Mouse (Mus musculus): Measurements from ENCODE around the gene Rwdd3. TPM values are rescaled to one million over a fixed set of nuclear protein-coding genes. Genes with fewer than 3 reads are reported as not detected.

Gene Rwdd3
- polyA plus RNA-seq, 1 experiment from 2014 or later: 6.3 TPM

- Histone ChIP-seq H3K4me2 (replicated peaks) (no peak overlapping the region), H3K27me3 (replicated peaks) (no peaks in the 10 kb centered on the region), H3K27ac (no peak overlapping the region), H3K4me3 (no peak overlapping the region), H3K9me3 (no peaks in the 10 kb centered on the region), H3K4me1 (no peaks in the 10 kb centered on the region), H3K9ac (no peak overlapping the region), H3K36me3 (no peaks in the 10 kb centered on the region)
- no peak for ATAC-seq (ENCODE audit: low FRiP score, low read depth)
- 98% methylated on average over 1 of the region's 1 CpGs for WGBS
Measured at GRCm38 (mm10) chr3:121176011-121176410, 4.5 kb upstream of the Rwdd3 start.

- H3K27ac ChIP-seq: no peak overlapping the region
- H3K27me3 ChIP-seq (replicated peaks): no peaks in the 10 kb centered on the region
- no peak overlapping the region for H3K4me3 ChIP-seq
- peaks cover 4% of the 10 kb centered on the region; the same call in 1 of the 2 replicates for H3K4me1 ChIP-seq
- no peaks in the 10 kb centered on the region for H3K36me3 ChIP-seq
- WGBS: 85% methylated on average over 9 of the region's 9 CpGs
- ATAC-seq (ENCODE audit: low FRiP score, low read depth): no peak
- no peaks in the 10 kb centered on the region for H3K9me3 ChIP-seq
- no peak overlapping the region for H3K9ac ChIP-seq
- H3K4me2 ChIP-seq (replicated peaks): no peak overlapping the region
Measured at GRCm38 (mm10) chr3:121174248-121174945, 2.9 kb upstream of the Rwdd3 start.

- H3K4me3 ChIP-seq: no peak overlapping the region
- no peaks in the 10 kb centered on the region for H3K9me3 ChIP-seq
- no peak overlapping the region for H3K27ac ChIP-seq
- WGBS: 92% methylated on average over 2 of the region's 2 CpGs
- peaks cover 5% of the 10 kb centered on the region; the same call in 1 of the 2 replicates for H3K4me1 ChIP-seq
- no peak for ATAC-seq (ENCODE audit: low FRiP score, low read depth)
- no peaks in the 10 kb centered on the region for H3K36me3 ChIP-seq
- H3K9ac ChIP-seq: no peak overlapping the region
- H3K27me3 ChIP-seq (replicated peaks): no peaks in the 10 kb centered on the region
- no peak overlapping the region for H3K4me2 ChIP-seq (replicated peaks)
Measured at GRCm38 (mm10) chr3:121172718-121173117, 1.2 kb upstream of the Rwdd3 start.

GRCm38 (mm10) chr3:121171872-121172265, 374 bp upstream of the Rwdd3 start:
- Histone ChIP-seq H3K27ac (no peak overlapping the region), H3K9ac (no peak overlapping the region), H3K4me3 (peak overlapping the region; percentile 58; the same call in 1 of the 2 replicates), H3K36me3 (no peaks in the 10 kb centered on the region), H3K9me3 (no peaks in the 10 kb centered on the region), H3K4me1 (peaks cover 5% of the 10 kb centered on the region; the same call in 1 of the 2 replicates), H3K27me3 (replicated peaks) (no peaks in the 10 kb centered on the region), H3K4me2 (replicated peaks) (peak overlapping the region; percentile 88)
- 62% methylated on average over 6 of the region's 6 CpGs for WGBS
- ATAC-seq (ENCODE audit: low FRiP score, low read depth): no peak

- no peak overlapping the region for H3K27ac ChIP-seq
- H3K36me3 ChIP-seq: no peaks in the 10 kb centered on the region
- H3K27me3 ChIP-seq (replicated peaks): no peaks in the 10 kb centered on the region
- ATAC-seq (ENCODE audit: low FRiP score, low read depth): peak; percentile 12; the same call in 1 of the 2 replicates
- no peak overlapping the region for H3K9ac ChIP-seq
- peaks cover 5% of the 10 kb centered on the region; the same call in 1 of the 2 replicates for H3K4me1 ChIP-seq
- 0 out of 2 replicates have a peak, but pooled peaks cover 5% of the 10 kb centered on the region for H3K9me3 ChIP-seq
- 61% methylated on average over 7 of the region's 7 CpGs for WGBS
- H3K4me2 ChIP-seq (replicated peaks): peak overlapping the region; percentile 88
- H3K4me3 ChIP-seq: no peak overlapping the region
Measured at GRCm38 (mm10) chr3:121170631-121171030, 864 bp downstream of the Rwdd3 start.

- H3K27me3 ChIP-seq (replicated peaks): no peaks in the 10 kb centered on the region
- no peak overlapping the region for H3K9ac ChIP-seq
- no peak overlapping the region for H3K27ac ChIP-seq
- no peaks in the 10 kb centered on the region for H3K36me3 ChIP-seq
- no peak for ATAC-seq (ENCODE audit: low FRiP score, low read depth)
- no peak overlapping the region for H3K4me3 ChIP-seq
- WGBS: 80% methylated on average over 15 of the region's 15 CpGs
- peaks cover 5% of the 10 kb centered on the region; the same call in 1 of the 2 replicates for H3K4me1 ChIP-seq
- H3K9me3 ChIP-seq: 0 out of 2 replicates have a peak, but pooled peaks cover 5% of the 10 kb centered on the region
- H3K4me2 ChIP-seq (replicated peaks): no peak overlapping the region
Measured at GRCm38 (mm10) chr3:121169092-121169942, 2.2 kb downstream of the Rwdd3 start.

- 89% methylated on average over 8 of the region's 8 CpGs for WGBS
- peaks cover 5% of the 10 kb centered on the region; the same call in 1 of the 2 replicates for H3K4me1 ChIP-seq
- H3K4me2 ChIP-seq (replicated peaks): no peak overlapping the region
- H3K36me3 ChIP-seq: no peaks in the 10 kb centered on the region
- H3K9ac ChIP-seq: no peak overlapping the region
- ATAC-seq (ENCODE audit: low FRiP score, low read depth): no peak
- H3K9me3 ChIP-seq: 0 out of 2 replicates have a peak, but pooled peaks cover 5% of the 10 kb centered on the region
- H3K4me3 ChIP-seq: no peak overlapping the region
- no peak overlapping the region for H3K27ac ChIP-seq
- no peaks in the 10 kb centered on the region for H3K27me3 ChIP-seq (replicated peaks)
Measured at GRCm38 (mm10) chr3:121168581-121168980, 2.9 kb downstream of the Rwdd3 start.

- H3K27me3 ChIP-seq (replicated peaks): no peaks in the 10 kb centered on the region
- H3K9ac ChIP-seq: no peak overlapping the region
- H3K9me3 ChIP-seq: 0 out of 2 replicates have a peak, but pooled peaks cover 5% of the 10 kb centered on the region
- no peaks in the 10 kb centered on the region for H3K4me1 ChIP-seq
- H3K4me2 ChIP-seq (replicated peaks): no peak overlapping the region
- 50% methylated on average over 7 of the region's 7 CpGs for WGBS
- no peak overlapping the region for H3K4me3 ChIP-seq
- no peaks in the 10 kb centered on the region for H3K36me3 ChIP-seq
- no peak for ATAC-seq (ENCODE audit: low FRiP score, low read depth)
- no peak overlapping the region for H3K27ac ChIP-seq
Measured at GRCm38 (mm10) chr3:121163271-121163819, 8.2 kb downstream of the Rwdd3 start.

- ATAC-seq (ENCODE audit: low FRiP score, low read depth): no peak
- H3K4me1 ChIP-seq: peaks cover 2% of the 10 kb centered on the region; the same call in 1 of the 2 replicates
- no peak overlapping the region for H3K27ac ChIP-seq
- no peak overlapping the region for H3K9ac ChIP-seq
- 53% methylated on average over 2 of the region's 2 CpGs for whole genome bisulfite sequencing
- no peak overlapping the region for H3K4me2 ChIP-seq (replicated peaks)
- no peaks in the 10 kb centered on the region for H3K36me3 ChIP-seq
- no peak overlapping the region for H3K4me3 ChIP-seq
- H3K9me3 ChIP-seq: 0 out of 2 replicates have a peak, but pooled peaks cover 4% of the 10 kb centered on the region
- no peaks in the 10 kb centered on the region for H3K27me3 ChIP-seq (replicated peaks)
Measured at GRCm38 (mm10) chr3:121161661-121162060, 9.8 kb downstream of the Rwdd3 start.

GRCm38 (mm10) chr3:121160424-121160823, 11.1 kb downstream of the Rwdd3 start:
- ATAC-seq (ENCODE audit: low FRiP score, low read depth): no peak
- no peak overlapping the region for H3K27ac ChIP-seq
- no peak overlapping the region for H3K9ac ChIP-seq
- no peak overlapping the region for H3K4me3 ChIP-seq
- H3K4me1 ChIP-seq: peaks cover 5% of the 10 kb centered on the region; the same call in 1 of the 2 replicates
- no peaks in the 10 kb centered on the region for H3K36me3 ChIP-seq
- H3K27me3 ChIP-seq (replicated peaks): no peaks in the 10 kb centered on the region
- H3K9me3 ChIP-seq: no peaks in the 10 kb centered on the region
- 83% methylated on average over 4 of the region's 4 CpGs for WGBS
- H3K4me2 ChIP-seq (replicated peaks): no peak overlapping the region

- H3K27me3 ChIP-seq (replicated peaks): no peaks in the 10 kb centered on the region
- H3K9me3 ChIP-seq: no peaks in the 10 kb centered on the region
- peaks cover 5% of the 10 kb centered on the region; the same call in 1 of the 2 replicates for H3K4me1 ChIP-seq
- H3K27ac ChIP-seq: no peak overlapping the region
- 82% methylated on average over 10 of the region's 10 CpGs for WGBS
- no peak overlapping the region for H3K9ac ChIP-seq
- no peak overlapping the region for H3K4me3 ChIP-seq
- no peak for ATAC-seq (ENCODE audit: low FRiP score, low read depth)
- H3K4me2 ChIP-seq (replicated peaks): no peak overlapping the region
- H3K36me3 ChIP-seq: no peaks in the 10 kb centered on the region
Measured at GRCm38 (mm10) chr3:121159566-121159965, 11.9 kb downstream of the Rwdd3 start.

GRCm38 (mm10) chr3:121158901-121159351, 12.6 kb downstream of the Rwdd3 start:
- Histone ChIP-seq H3K27ac (no peak overlapping the region), H3K4me3 (no peak overlapping the region), H3K9me3 (no peaks in the 10 kb centered on the region), H3K4me1 (peaks cover 5% of the 10 kb centered on the region; the same call in 1 of the 2 replicates), H3K27me3 (replicated peaks) (no peaks in the 10 kb centered on the region), H3K9ac (no peak overlapping the region), H3K36me3 (no peaks in the 10 kb centered on the region), H3K4me2 (replicated peaks) (no peak overlapping the region)
- WGBS: 92% methylated on average over 16 of the region's 16 CpGs
- no peak for ATAC-seq (ENCODE audit: low FRiP score, low read depth)
